Mouse (Mus musculus): ENCODE data around the gene Srarp.

DNA sequence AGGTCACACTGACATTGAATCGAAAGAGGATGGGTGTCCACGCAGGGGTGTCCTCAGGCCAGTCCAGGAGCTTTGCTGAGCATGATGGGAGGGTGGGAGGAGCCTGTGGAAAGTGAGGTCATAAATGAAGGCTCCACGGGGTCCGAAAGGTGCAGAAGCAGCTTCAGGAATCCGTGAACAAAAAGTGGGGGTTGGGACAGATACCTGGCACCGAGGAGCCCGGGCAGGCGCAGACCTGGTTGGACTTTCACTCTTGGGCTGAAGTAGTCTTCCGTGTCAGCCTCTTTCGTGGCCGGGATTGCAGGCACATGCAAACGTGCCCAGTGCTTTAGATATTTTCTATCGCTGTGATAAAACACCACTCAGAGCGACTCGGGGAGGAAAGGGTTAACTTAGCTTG lies 35.7 kb downstream of the Srarp start:
- no peak for TF ChIP-seq POLR2A (IDR thresholded peaks at IDR 0.05; ENCODE audit: extremely low read depth, insufficient read depth, low read length)
- no peak for TF ChIP-seq CTCF (IDR thresholded peaks at IDR 0.05; ENCODE audit: extremely low read depth, insufficient read depth, low read length)

All from cortical plate, adult 2 months (tissue).